Mouse (Mus musculus): ENCODE results near the gene Krt42.
A peak's percentile ranks its signal among the peaks of the same experiment; 100 is the strongest.
"Not testable (repeated sequence)": the region's sequence is repeated elsewhere in the genome, so short reads cannot be mapped to it uniquely, and the experiment has no call there.

Krt42 gene

DNA sequence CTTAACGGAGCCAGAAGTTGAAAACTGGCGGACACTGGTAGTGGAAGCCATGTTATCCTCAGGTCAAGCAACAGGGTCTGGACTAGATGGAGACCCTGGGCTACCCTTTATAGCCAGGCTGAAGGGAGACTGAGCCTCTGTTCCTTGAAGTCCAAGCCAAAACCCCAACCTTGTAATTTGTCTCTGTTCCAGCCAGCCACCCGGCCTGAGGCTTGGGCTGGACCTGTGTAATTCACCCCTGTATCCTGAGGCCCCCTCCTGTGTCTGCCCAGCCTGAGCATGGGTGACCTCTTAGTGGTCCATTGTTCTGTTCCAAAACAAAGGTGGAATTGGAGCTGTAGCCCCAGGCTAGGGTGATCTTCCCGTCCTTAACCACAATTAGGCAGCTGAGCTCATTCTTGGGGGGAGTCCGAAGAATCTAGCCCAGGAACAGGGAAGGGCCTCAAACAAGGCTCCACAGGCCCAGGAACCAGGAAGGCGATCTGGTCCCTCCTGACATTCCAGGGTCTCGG is at the start of gene Krt42:
Gene Krt42, minus strand, starts transcription at position 51 of the 512 bp plus-strand sequence.
- DNase-seq, result no peak

DNA sequence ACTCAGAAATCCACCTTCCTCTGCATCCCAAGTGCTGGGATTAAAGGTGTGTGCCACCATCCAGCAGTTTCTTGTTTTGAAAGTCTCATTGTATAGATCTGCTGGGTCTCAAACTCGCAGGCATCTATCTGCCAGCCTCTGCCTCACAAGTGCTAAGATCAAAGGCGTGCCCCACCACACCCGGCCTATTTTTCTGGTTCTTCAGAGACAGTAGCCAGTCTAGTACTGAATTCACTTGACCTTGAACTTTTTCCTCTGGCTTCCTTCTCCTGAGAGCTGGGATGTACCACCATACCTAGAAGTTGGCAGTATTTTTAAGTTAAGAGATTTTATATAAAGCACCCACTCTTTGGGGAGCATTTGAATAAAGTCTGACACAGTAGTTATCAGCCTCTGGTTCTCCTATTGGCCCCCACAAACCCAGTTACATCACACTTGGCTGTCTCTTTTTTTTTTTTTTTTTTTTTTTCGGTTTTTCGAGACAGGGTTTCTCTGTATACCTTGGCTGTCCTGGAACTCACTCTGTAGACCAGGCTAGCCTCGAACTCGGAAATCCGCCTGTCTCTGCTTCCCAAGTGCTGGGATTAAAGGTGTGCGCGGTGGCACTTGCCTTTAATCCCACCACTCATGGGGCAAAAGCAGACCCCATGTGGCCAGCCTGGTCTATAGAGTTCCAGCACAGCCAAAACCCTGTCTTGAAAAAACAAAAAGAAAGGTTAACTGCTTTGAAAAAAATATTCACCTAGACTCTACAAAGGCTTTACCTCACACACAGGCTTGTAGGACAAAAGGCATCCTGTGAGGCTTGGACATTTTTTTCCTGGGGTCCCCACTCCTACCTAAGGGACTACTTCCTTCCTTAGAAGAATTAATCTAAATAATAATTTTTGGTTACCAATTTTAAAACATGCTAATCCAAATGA is 49.1 kb upstream of the Krt42 start:
- peak in 1 of 2 experiments; percentile 33 for DNase-seq

DNA sequence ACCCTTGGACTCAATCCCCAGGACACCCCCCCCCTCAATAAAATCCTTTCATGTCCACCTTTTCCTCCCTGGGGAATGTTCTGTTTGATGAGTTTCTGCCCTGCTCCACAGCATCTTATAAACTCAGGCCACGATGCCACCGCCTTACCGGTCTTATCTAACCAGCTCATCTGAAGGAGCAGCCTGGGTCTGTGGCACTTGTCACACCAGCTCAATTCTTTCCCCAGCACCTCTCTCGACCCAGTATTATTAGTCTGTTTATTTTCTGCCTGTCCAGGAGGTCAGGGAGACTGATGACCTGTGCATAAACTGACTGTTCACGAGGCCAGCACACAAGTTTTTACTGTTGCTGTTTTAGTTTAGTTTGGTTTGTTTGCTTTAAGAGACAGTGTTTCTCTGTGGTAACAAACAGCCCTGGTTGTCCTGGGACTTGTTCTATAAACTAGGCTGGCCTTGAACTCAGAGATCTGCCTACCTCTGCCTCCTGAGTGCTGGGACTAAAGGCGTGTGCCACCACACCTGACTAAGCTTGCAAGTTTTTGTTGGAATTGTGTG is 48.2 kb upstream of the Krt42 start:
- no peak for DNase-seq

DNA sequence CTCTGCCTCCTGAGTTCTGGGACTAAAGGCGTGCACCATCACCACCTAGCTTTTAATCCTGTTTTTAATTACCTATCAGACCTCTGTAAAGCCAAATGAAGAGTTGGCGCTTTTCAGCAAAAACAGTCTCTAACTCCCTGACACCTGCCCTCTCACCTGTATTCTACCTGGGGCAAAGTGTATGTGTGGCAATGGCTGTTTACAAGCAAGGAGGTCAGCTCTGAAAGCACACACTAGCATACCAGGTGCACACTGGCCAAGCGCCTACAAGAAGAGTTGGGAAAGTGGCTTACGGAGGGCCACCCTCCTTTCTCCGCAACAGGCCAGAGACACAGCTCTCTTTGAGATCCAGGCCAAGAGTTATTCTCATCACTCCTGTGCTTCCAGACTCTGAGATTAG is 45.8 kb upstream of the Krt42 start:
- DNase-seq, result no peak

DNA sequence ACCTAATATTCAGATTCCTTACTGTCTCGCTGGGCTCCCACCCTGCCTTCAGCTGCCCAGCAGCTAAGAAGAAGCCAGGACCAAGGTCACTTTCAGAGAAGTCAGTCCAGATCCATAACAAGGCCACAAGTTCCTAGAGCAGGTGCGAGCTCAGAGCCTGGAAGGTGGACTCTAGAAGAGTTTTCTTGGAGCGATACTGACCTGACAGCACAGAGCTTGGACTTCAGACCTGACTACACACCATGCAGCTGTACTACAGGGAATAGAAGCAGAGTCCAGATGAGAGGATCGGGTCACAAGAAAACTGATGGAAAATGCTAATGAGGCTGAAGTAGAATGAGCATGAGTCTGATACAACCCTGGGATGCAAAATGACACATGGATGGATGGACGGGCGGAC is 43.8 kb upstream of the Krt42 start:
- DNase-seq, result no peak

DNA sequence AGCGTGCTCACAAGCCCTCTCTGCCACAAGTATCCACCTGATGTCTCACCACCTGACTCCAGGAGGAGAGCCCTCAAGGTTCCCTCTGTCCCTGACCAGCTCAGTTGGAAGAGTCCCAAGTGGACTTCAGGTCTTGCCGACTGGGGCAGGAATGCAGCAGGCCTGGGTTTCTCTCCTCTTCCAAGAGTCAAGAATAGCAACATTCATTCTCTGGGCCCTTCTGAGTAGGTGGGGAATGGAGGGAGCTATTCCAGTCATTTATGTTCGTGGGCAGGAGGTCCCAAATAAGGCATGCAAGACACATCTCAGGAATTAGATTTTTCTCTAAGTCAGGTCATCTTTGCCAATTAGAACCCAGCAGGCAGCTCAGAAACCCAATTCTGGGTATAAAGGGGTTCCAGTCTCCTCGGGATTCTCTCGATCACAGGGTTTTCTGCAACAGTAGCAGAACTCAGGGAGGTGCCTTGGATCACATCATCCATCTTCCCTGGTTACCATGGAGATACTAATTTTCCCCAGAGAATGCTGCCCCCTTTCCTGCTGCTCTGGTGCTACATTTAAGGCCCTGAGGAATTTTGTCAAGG is 42.5 kb upstream of the Krt42 start:
- no peak for DNase-seq

DNA sequence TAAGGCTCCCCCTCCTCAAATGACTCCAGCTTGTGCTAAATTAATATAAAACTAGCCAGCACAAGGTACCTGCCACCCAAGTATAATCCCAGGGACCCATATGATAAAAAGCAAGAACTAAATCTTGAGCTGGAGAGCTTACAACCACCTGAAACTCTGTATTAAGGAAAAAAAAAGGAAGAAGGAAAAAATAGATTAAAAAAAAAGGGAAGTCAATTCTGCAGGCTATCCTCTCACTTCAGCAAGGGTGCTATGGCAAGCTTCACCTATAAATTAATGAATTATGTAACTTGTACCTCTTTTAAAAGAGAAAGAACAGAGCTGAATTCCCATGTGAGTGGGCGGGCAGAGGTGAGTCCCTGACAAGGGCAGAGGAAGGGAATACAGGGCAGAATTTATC is 42.0 kb upstream of the Krt42 start:
- DNase-seq, result no peak

DNA sequence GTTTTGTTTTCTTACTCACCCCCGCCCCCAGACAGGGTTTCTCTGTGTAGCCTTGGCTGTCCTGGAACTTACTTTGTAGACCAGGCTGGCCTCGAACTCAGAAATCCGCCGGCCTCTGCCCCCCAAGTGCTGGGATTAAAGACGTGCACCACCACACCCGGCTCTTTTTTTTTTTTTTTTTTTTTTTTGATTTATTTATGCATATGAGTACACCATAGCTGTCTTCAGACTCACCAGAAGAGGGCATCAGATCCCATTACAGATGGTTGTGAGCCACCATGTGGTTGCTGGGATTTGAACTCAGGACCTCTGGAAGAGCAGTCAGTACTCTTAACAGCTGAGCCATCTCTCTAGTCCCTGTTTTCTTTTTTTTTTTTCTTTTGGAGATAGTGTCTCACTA is 39.0 kb upstream of the Krt42 start:
- not testable (repeated sequence) for DNase-seq

DNA sequence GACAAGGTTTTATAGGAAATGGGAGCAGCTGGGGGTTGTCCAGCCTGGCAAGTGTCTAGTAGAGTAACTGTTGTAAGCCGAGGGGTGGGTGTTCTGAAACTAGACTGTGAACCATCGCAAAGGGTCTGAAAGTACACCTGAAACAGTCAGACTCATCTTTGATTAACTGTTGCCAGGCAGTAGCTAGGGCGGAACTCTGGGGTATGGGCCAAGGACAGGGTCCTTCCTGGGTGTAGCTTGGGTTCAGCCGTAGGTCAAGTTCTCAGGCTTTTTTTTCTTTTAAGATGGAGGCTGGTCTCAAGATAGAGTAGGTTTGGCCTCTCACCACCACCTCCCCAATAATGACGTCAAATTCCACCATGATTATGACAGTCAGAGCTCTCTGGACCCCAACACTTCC is 38.2 kb upstream of the Krt42 start:
- no peak for DNase-seq

DNA sequence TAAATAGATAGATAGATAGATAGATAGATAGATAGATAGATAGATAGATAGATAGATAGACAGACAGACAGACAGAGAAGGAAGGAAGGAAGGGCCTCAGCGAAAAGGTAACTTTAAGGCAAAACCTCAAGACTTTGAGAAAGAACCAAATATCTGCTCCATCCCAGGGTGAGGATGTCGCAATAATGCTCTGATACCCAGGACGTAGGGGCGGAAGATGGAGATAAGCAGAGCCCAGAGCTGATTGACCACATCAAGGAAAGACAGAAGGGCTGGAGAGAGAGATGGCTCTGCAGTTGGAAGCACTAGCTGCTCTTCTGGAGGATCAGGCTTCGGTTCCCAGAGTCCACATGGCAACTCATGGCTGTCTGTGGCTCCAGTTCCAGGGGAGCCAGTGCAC is 31.6 kb upstream of the Krt42 start:
- no peak for DNase-seq

GRCm38 (mm10) chr11:100300293-100300692 is 30.6 kb upstream of the Krt42 start:
- DNase-seq, result peak; percentile 70 to 78

DNA sequence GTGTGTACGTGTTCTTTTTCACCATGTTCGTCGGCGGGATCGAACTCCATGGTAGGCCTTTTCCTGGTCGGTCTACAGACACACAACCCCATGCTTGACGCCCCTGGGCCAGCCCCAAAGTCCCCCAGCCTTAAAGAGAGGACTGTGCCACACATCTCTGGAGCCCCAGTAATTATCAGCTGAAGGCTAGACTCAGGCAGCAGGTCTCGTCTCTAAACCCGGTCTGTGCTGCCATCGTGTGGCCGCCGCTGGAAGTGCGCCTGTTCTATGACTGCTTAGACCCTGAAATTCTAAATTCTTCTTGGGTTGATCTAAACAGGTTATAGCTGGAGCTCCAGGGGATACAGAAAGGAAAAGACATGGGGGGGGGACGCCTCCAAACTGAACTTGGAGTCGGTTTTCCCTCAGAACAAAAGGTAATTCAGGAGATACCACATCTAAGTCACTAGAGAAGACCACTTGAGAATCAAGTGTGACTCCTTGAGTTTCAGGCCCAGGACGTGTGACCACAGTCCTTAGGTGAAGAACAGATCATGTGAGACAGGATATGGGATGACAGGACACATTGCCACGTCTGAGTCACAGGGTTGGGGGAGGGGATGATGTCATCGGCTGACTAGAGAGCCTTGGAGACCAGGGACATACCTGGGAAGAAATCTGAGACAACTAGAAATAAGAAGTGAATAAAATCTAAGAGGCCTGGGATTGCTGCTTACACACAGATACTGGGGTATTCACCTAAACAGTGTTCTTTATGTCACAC is 28.8 kb upstream of the Krt42 start:
- peak; percentile 79 to 88 for DNase-seq

DNA sequence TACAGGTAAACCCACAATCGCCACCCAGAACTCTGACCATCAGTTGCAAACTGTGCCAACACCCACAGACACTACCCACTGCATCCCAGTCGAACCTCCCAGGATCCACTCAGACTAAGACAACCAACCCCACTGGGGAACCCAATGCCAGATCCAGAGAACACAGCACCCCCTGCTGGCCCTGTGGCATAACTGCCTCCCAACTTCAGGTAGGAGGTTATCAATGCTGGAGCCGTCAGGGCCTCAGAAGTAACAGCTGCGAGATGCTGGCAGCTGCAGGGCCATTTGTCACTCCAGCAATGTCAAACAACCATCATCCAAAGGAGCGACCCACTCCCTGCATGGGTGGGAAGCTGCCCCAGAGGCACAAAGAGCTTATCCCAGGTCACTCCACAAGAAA is 28.1 kb upstream of the Krt42 start:
- no peak for DNase-seq

DNA sequence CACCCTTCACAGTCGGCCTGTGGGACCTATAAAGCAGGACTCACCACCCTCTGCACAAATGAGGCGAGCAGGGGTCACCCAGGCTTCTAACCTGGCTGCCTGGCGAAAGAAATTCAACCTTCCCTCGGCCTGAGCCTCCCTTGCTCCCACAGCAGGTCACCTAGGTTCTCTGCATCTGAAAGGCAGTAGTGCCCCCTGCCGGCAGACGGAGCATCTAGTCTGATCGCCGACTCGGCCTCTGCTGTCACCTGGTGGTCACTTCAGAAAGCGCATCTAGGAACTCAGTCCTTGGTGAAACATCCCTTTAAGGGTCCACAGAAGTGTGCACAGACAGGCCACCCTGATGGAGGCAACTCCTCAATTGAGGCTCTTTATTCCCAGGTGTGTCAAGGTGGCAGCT is 25.6 kb upstream of the Krt42 start:
- DNase-seq, result peak; percentile 70 to 83

DNA sequence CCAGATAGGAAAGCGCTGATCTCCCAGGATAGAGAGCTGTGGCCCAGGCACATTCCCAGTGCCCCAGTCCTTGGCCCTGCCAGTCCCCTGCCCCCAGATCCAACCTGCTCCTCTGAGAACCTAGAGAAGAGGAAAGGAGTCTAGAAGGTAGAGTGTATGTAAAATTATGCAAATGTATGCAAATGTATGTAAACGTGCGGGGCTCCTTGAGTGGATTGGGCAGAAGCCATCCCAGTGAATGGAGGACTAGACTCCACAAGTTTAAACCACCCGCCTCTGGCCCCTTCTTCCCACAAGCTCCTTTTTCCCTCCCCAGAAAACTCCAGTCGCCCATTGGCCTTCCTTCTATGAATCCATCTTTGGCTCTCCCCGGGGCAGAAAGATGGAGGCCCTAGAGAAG is 23.2 kb upstream of the Krt42 start:
- DNase-seq, result no peak

GRCm38 (mm10) chr11:100290235-100290634 is 20.6 kb upstream of the Krt42 start:
- DNase-seq, result no peak

GRCm38 (mm10) chr11:100288942-100289341 is 19.3 kb upstream of the Krt42 start:
- no peak for DNase-seq

DNA sequence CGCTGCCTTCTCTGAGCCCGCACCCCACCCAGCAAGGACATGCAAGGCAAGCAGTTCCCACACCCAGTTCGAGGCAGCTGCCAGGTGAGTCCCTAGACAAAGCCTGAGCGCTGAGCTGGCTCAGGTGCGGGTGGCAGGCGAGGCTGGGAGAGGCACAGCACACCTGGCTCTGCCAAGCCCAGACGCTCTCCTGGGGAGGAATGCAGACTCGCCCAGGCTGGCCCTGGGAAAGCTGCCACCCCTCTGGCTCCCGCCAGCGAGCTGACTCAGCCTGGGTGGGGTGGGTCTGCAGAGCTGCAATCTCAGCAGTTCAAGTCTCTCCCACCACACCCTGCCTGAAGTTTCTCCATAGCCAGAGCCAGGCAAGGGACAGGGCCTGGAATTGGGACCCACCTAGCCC is 17.4 kb upstream of the Krt42 start:
- DNase-seq, result no peak

- no peak for DNase-seq
Observed at GRCm38 (mm10) chr11:100284988-100285387, 15.3 kb upstream of the Krt42 start.

- DNase-seq, result peak; percentile 68 to 74
Observed at GRCm38 (mm10) chr11:100282549-100282948, 12.9 kb upstream of the Krt42 start.

GRCm38 (mm10) chr11:100281596-100282544 is 12.2 kb upstream of the Krt42 start:
- peak; percentile 74 to 84 for DNase-seq

DNA sequence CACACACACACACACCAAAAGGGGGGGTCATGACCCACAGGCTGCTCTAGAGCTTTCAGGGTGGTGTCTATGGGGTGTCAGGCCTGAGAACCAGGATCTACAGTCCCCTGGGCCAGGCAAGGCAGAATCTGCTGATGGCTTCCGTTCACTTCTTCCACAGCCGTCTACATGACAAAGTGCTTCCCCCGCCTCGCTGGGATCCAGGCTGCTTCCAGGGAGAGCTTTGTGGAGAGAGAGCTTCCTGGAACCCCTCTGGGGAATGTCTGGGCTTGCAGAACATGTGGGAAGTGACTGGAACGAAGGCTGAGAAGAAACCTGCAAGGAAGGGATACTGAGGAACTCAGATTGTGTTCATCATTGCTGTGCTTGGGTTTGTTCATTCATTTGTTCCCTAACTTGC is 9.1 kb upstream of the Krt42 start:
- DNase-seq, result no peak
